Mouse (Mus musculus): Measurements from ENCODE around the gene Zmiz1.

The Zmiz1 gene

DNA sequence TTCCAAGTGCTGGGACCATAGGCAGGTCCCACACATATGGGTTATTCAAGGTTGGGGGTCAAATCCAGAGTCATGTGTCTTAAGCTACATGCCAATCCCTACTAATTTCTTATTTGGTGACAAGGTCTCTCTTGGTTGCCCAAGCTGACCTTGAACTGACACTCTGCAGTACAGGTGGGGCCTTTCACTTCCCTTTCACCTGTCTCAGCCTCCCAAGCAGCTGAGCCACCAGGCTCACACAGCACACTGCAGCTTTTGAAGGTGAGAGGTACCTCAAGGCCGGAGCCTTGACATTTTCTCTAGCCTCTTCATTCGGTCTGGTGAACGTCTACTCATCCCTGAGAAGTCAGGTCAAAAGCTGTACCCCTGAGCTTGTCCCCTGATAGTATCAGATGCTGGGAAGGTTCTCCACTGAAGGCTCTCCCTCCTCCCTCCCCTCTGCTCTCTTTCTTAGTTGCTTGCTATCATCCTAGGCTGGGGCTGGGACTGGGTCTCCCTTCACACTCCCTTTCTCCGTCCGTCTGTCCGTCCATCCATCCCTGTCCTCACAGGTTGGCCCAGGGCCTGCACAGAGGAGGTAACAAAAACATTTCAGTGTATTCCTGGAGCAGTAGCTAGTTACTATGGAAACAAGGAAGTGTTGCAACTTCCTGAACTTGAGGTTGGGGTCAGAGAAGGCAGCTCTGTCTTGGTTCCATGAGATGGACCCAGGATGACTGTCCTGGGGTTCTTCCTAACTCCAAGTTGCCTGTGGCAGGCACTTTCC is 13.3 kb downstream of the Zmiz1 start:
- no peak for DNase-seq (ENCODE audit: low spot score in 2 of 2)

DNA sequence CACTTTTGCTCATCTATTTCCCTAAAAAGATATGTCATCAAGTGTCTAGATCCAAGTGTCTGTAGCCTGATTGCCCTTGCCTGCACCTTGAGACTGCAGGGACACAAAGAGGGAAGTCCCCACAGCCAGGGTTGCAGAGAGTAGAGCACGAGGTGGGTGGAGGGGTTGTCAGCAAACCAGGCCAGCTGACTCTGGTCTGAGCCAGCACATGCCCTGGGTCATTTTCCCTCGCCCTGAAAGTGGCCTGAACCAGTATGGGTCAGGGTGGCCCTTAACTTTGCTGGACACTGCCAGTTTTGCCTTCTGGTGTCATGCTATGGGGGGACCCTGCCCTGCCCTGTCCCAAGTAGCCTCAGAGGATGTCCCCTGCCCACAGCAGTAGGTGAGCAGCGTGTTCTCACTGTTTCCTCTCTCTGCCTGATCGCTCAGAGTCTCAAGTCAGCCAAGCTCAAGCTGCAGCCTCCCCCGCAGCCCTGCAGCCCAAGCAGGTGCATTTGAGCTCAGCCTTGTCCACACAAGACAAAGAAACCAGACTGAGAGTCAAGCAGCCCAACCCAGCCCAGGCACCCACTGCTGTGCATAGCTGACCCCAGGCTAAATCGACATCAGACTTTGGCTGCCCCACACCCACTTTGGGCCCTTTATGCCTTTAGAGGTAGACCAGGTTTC is 14.1 kb downstream of the Zmiz1 start:
- no peak for DNase-seq (ENCODE audit: low spot score in 2 of 2)

DNA sequence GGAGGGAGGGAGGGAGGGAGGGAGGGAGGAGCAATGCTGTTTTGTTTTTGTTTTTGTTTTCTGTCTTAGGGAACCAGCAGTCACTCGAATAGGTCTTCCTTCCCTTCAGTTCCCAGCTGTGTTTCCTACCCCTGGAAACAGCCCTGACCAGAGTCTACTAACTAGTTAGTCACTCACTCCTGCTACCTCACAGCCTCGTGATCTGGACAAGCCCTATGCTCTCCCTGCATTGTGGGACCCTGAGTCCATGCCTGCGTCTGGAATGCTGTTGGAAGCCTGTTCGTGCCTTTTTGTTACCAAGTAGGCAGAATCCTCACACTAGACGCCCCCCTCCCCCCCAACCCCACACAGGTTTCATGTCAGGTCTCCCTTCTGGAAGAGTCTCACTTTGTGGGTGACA is 15.0 kb downstream of the Zmiz1 start:
- DNase-seq (ENCODE audit: low spot score in 2 of 2): no peak

DNA sequence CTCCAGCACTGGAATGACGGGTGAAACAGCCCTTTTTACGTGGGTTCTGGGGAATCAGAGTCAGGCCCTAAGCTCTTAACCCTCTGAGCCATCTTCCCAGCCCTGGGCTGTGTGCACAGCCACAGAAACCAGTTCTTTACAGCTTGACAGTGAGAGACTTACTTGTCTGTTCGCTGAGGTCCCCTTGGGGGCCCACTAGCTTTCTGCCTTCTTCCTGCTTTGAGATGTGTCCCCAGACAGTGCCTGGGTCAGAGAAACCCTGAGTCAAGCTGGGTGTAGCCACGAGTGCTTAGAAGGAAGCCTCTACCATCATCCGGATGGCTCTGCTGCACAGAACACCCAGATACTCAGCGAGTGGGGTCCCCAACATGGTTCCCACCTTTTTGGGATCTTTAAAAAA is 15.7 kb downstream of the Zmiz1 start:
- no peak for DNase-seq (ENCODE audit: low spot score in 2 of 2)

DNA sequence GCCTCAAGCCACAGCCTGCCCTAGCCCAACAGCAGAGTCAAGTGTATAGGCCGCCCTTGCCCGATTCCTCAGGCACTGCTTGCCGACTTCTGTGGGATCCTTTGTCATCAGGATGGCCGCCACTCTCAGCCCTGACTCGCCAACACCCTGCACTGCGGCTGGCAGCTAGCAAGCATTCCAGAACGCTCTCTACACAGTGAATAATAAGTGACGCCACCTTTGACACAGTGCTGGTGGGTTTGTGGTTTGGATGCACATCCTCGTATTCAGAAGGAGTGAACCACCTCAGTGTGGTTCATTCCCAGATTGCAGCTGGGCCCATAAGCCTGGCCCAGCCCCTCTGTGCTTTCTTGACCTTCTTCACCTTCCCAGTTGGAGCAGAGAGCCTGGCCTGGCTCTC is 17.1 kb downstream of the Zmiz1 start:
- no peak for DNase-seq (ENCODE audit: low spot score in 2 of 2)

DNA sequence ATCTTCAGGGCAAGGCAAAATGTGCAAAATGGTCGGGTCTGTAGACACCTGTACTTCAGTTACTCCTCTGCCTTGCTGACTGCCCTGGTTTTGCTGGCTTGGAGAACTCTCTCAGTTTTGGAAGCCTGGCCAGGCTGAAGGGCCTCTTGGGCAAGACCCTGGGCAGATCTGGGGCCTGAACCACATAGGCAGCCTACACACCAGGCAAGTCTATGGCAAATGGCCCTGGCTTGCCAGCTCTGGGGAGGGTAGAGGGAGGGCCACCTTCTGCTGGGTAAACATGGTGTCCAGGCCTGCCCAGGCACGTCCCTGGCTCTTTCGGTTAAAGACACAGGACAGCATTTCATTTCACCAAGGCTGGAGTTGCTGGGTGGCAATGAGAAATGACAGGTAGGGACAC is 17.5 kb downstream of the Zmiz1 start:
- DNase-seq (ENCODE audit: low spot score in 2 of 2): no peak

DNA sequence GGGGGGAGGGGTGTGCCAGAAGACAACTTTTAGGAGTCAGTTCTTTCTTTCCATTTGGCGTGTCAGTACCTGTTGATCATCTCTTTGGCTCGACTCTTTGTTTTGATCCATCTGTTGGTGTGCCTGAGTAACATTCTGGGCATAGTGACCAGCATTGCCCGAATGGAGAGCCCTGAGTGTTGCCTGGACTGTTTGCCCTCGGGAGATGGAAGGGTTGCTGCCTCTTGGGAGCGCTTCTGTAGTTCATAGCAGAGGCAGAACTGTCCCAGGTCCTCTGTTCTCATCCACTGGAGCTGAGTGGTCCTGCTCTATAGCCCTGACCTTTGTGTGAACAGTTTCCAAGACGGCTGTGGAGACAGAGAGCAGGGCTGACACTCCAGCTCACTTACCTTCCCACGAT is 18.3 kb downstream of the Zmiz1 start:
- no peak for DNase-seq (ENCODE audit: low spot score in 2 of 2)

DNA sequence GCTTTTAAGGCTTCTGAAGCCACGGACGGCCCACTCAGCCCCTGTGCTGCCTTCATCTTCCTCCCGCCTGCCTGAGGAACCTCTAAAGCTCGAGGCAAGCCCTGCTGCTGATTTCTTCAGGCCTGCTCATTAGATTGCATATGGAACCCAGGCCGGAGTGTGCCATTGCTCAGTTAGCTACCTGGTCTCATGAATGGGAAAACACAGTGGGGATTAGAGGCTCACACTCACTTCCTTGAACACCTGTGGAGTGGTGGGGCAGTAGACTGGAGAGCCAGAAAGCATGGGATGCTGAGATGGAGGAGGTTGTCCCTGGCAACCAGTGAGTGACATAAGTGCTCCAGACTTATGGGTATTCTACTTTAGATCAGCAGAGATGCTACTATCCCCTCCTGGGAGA is 19.3 kb downstream of the Zmiz1 start:
- no peak for DNase-seq (ENCODE audit: low spot score in 2 of 2)

DNA sequence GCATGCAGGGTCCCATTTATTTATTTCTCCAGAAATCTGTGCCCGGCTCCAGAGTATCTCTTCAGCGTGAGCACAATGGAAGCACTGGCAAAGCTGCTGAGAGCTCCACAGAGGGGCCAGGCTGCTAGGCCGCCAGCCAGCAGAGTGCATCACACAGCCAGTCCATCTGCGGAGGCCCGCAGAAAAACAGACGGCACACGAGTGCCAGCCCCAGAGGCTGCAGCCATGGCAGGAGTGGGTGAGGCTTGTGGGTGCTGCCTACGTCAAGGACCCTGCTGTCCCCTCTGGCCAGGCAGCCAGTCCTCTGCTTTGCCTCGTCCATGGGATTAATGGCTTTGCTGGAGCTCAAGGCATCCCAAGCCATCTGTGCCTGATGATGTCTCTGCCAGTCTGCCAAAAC is 19.8 kb downstream of the Zmiz1 start:
- DNase-seq (ENCODE audit: low spot score in 2 of 2): no peak

DNA sequence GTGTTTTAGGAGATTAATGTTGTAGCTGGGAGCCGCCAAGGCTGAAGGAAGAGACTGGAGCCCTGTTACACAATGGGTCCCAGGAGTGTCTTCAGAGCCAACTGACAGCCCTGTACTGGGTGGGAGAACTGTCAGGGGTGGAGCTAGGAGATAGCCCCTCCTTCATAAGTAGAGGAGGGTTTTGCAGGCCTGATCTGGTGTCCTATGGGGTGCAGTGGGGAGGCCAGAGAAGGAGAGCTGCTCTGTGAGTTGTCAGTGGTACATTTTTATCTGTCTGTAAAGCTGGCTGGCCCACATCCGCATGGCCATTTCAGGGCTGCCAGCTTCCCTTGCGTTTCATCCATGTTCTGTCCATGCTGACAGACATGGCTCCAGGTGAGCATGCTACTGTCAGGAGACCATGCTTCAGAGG is 20.9 kb downstream of the Zmiz1 start:
- DNase-seq (ENCODE audit: low spot score in 2 of 2): no peak

DNA sequence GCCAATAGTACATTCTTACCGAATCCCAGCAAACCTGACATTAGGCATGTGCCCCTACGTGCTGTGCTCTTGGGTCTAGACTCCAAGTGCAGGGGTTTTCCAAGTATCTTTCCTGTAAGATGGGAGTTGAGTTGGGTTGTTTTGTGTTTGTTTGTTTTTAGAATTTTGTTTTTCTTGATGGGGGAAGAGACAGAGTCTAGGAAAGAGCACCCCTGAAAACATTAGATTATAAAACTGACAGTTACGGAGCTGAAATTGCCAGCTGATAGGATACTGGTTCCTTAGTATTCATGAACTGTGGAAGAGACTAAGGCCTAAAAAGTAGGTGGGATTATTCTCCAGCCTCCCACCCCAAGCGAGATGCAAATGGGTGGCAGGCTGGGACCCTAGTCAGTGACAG is 21.5 kb downstream of the Zmiz1 start:
- no peak for DNase-seq (ENCODE audit: low spot score in 2 of 2)

DNA sequence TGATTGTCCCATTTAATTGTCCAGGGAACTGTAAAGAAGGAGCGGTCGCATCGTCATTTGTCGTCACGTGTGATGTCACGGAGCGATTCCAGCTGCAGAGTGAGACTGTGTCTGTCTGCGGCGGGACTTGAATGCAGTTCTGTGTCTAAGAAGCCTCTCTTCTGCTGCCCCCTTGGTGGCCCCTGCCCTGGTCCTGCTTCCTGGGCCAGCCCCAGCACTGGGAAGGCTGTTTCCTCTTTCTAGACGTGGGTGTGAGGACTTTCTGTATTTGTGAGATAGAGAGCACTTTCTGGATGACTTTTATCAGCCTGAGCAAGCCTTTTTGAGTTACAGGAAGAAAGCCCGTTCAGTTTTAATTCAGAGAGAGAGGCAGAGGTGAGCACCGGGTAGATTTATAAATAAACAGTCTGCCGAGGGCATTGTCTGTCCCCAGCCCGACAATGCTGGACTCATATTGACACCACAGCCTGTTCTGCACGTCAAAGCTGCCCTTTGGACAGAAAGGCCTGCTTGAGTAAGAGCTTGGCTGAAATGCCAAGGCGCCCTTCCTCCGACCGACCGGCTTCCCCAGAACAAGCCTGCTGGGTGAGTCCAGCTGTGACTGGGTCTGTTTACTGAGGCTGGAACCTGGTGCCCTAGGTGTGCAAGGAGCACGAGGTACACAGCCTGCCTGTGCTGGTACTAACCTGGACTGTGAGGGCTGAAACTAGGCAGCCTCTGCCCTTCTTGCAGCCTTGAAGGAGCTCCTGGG is 22.1 kb downstream of the Zmiz1 start:
- no peak for DNase-seq (ENCODE audit: low spot score in 2 of 2)

DNA sequence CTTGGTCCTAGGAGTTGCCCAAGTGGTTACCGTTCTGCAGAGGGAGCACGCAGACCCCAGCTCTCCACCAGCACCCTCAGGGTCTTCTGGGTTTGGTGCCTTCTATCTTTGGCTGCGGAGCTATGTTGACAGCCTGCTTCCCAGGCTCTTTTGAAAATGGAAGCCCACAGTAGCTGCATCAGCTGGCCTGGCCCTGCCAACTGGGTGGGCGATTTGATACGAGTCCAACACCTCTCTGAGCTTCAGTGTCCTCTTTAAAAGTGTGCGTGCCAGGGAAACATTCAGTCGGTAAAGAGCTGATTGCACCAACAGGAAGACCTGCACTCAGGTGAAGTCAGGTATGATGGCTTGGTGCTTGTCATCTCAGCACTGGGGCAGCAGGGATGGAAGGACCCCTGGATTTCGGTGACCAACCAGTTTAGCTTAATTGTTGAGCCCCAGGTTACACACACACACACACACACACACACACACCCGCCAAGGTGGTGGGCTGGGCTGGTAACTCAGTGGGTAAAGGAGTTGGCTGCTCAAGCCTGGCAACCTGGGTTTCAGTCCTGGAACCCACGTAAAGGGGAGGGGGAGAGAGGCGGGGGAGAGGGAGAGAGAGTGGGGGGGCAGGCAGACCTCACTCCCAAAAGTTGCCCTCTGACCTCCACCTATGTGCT is 22.8 kb downstream of the Zmiz1 start:
- DNase-seq (ENCODE audit: low spot score in 2 of 2): no peak

DNA sequence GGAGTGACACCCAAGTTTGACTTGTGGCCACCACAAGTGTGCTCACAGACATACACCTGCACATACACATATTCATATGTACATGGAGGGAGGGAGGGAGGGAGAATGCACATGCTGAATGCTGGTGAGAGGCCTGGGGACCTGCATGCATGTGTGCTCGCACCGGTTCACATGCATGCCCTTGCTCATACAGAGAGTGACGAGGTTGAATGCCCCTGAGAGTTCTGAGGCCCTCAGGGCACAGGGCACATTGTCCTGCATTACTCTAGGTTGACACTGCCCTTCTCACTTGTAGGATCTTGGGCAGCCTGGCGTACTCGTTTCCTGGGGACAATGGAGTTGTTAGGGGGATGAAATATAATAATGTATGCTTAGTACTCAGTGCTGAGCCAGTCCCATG is 23.4 kb downstream of the Zmiz1 start:
- no peak for DNase-seq (ENCODE audit: low spot score in 2 of 2)

DNA sequence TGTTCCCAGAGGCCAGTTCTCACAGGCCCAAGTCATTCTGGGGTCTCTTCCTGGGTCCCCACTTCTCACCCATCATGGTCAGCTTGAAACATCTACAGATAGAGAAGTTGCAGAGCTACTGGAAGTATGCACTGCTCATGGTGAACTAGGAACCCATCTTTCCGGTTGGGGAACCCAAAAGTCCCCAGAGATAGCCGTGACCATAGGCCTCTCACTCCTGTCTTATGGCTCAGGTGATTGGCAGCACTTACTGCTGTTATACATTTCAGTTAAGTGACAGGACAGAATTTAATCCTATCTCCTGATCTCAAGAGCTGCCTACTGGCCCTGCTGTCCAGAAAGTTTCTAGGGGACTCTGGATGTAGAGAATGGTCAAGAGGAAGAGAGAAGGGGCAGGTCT is 24.3 kb downstream of the Zmiz1 start:
- DNase-seq (ENCODE audit: low spot score in 2 of 2): no peak

DNA sequence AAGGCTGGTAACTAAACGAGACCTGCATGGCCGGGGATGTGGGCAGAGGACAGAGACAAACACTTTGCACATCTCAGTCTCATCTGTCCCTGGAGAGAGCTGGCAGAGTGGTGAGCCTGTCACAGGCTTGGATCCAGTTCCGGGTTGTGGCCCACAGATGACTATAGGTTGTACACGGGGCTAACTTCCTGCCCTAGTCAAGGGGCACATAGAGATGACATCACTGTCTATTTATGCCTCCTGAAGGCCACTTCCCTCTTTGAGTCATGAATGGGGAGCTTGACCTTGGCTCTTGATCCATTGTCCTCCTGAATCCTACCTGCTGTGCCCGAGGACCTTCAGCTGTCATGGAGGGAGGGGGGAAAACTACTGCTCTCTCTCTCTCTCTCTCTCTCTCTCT is 25.1 kb downstream of the Zmiz1 start:
- no peak for DNase-seq (ENCODE audit: low spot score in 2 of 2)

DNA sequence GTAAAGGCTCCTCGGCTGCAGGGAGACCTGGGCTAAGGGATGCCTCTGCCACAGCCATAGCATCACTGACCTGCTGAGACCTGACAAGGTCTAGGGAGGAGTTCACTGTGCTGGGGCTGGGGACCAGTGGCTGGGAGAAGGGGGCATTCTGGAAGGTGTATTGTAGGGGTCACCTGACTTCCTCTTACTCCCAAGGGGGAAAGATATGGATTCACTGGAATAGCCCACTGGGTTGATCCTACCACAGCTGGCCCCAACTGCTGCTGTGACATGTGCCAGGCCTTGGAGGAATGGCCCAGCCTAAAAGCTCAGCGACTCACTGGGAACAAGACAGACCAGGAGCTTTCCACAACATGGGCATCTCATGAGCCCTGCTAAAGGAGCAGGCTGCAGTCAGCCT is 27.2 kb downstream of the Zmiz1 start:
- no peak for DNase-seq (ENCODE audit: low spot score in 2 of 2)

DNA sequence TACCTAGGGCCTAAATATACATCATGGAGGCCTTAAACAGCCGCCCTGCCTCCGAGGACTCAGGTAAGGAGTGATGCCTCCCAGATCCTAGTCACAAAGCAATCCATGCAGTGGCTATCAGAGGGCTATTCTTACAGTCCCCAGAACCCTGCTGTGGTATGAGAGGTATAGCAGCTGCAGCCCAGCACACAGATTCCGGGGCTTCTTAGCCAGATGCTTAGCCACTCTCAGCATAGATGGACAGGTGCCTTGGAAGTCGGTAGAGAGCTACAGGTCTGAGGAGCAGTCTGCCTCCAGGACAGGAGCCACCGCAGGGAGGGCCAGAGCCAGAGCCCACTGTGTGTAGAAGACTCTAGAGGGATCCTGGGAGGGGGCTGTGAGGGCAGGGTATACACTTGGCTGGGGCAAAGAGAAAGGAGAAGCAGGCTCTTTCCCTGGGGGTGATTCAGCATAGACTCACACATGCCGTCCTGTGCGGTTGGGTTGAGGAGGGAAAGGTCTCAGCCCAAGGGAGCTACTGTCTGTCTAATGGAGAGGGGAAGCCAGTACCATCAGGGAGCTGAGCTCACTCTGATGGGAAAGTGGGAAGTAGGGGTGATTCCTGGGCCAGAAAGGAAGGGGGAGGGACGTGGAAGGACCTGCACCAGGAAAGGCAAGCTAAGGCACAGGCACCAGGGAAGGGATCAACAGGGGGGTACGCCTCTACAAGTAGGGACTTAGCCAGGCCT is 27.9 kb downstream of the Zmiz1 start:
- no peak for DNase-seq (ENCODE audit: low spot score in 2 of 2)

DNA sequence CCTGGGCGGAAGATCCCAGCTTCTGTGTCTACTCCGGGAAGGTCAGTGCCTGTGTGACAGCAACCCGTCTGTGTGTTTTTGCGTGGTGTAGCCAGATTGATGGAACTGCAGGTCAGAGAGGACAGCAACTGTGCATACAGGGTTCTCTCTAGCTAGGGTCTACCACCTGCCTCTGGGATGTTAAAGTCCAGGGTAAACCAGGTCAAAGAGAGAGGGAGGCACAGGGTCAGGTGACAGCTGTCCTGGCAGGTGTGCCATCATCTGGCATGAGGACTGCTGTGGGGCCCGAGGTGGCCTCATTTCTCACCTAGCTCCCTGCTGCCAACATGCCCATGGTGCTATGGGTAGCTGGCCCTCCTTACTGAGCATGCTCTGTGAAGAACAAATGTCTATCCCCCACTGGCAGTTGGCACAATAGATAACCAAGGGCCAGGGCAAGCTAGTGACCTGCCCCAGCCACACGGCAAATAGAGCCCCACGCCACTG is 28.5 kb downstream of the Zmiz1 start:
- no peak for DNase-seq (ENCODE audit: low spot score in 2 of 2)

DNA sequence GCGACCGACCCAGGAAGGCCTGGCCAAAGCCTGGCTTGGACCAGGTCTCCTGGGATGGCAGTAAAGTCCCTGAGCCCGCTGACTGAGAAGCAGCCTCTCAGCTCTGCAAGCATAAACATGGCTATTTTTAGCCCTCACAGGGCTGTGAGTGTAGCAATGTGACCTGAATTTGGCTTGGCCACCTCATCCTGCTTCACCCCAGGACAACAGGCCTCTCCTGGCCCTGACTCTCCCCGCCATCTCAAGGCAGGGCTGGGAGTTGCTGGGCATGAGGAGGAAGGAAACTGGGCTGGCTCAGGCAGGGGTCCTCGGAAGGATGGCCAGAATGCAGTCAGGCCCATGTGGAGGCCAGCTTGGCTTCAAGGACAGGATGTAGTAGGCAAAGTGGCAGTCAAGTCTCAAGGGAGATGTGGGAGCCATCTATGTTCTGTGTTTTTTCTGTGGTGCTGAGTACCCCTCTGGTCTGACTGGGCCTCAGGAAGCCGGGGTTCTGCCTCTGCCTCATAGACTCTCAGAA is 29.2 kb downstream of the Zmiz1 start:
- no peak for DNase-seq (ENCODE audit: low spot score in 2 of 2)

DNA sequence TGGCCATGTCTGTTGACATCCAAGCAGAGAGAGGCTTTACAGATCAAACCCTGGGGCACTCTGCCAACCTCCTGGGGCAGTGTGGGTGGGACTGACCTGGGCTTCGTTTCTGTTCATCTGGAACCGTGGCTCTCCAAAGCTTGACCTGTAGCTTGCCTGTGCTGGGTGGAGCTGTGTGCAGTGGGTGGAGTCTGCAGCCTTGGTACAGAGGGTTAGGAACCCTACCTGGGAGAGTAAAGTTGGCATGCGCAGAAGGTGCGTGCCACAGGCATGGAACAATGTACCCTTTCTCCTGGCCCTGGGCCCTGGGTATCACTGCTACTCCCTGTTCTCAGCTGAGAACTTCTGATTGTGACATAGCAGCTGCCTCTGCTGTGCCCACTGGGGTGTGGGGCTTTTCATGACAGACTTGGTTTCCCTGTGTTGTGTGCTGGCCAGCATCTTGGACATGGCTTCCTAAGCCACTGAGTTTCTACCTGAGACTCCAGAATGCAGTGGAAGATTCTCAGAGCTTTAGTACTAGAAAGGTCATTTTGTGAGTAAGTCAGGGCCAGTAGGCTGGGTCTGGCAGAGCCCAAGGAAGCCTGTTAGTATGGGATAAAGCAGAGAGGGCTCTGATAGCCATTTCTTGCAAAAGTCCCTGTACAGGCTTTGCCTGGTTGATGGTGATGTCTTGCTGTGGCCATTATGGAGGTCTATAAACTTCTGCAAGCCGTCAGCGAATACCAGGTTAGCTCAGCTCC is 30.5 kb downstream of the Zmiz1 start:
- no peak for DNase-seq (ENCODE audit: low spot score in 2 of 2)

All from frontal cortex, postnatal 14 days (tissue).